Mouse (Mus musculus) limb, embryonic 13.5 days (tissue): ENCODE results near the gene Sirt1. TPM values are rescaled to one million over a fixed set of nuclear protein-coding genes. Genes with fewer than 3 reads are reported as not detected.
"Not testable (repeated sequence)": the region's sequence is repeated elsewhere in the genome, so short reads cannot be mapped to it uniquely, and the experiment has no call there.

Experiments
- ATAC-seq: fragments of 200-750 bp; cut with Nextera tagmentation; 2 replicates; pipeline ENCODE4 v1.8.0; 2017; ENCODE audit warnings: low read depth, moderate number of reproducible peaks, moderate TSS enrichment; ENCODE audit not compliant: low FRiP score
- H3K27ac ChIP-seq: fragments of 300-500 bp; sonication (generic); 2 replicates; pipeline ENCODE4 v1.5.1; 2015; ENCODE audit warnings: inconsistent platforms, mild to moderate bottlenecking, moderate library complexity
- H3K27me3 ChIP-seq: fragments of 300-500 bp; sonication (generic); 2 replicates; pipeline ENCODE4 v1.6.1; 2015; ENCODE audit warnings: mild to moderate bottlenecking, inconsistent platforms
- H3K36me3 ChIP-seq: fragments of 300-500 bp; sonication (generic); 2 replicates; pipeline ENCODE4 v1.6.1; 2015; ENCODE audit warnings: inconsistent platforms, mild to moderate bottlenecking, moderate library complexity
- H3K4me1 ChIP-seq: fragments of 300-500 bp; sonication (generic); 2 replicates; pipeline ENCODE4 v1.6.1; 2015; ENCODE audit warnings: inconsistent platforms
- H3K4me2 ChIP-seq: fragments of 300-500 bp; sonication (generic); replicated peaks from 2 replicates; pipeline ENCODE4 v1.6.1; 2015; ENCODE audit warnings: inconsistent platforms, mild to moderate bottlenecking, moderate library complexity
- H3K4me3 ChIP-seq: fragments of 300-500 bp; sonication (generic); 2 replicates; pipeline ENCODE4 v1.5.1; 2015; ENCODE audit warnings: moderate library complexity, mild to moderate bottlenecking, inconsistent platforms
- H3K9ac ChIP-seq: fragments of 300-500 bp; sonication (generic); 2 replicates; pipeline ENCODE4 v1.6.1; 2015; ENCODE audit warnings: mild to moderate bottlenecking, inconsistent platforms
- H3K9me3 ChIP-seq: fragments of 300-500 bp; sonication (generic); 2 replicates; pipeline ENCODE4 v1.6.1; 2016; ENCODE audit warnings: inconsistent platforms
- WGBS: fragments of 180-500 bp; shearing (Covaris S2); methylation state at CpG from one replicate; pipeline ENCODE4 v1.1.7; 2015; 5-methylcytosine and 5-hydroxymethylcytosine counted together
- polyA plus RNA-seq: library from polyadenylated mRNA; unstranded; fragments of >200 nt; fragmentation: Nextera tagmentation; extraction: Ambion mirVana; gene quantifications from 2 replicates; pipeline ENCODE4 v1.2.1, GENCODE M21; 2015

Gene Sirt1
- polyA plus RNA-seq, 1 experiment from 2014 or later, result 6.5 TPM

DNA sequence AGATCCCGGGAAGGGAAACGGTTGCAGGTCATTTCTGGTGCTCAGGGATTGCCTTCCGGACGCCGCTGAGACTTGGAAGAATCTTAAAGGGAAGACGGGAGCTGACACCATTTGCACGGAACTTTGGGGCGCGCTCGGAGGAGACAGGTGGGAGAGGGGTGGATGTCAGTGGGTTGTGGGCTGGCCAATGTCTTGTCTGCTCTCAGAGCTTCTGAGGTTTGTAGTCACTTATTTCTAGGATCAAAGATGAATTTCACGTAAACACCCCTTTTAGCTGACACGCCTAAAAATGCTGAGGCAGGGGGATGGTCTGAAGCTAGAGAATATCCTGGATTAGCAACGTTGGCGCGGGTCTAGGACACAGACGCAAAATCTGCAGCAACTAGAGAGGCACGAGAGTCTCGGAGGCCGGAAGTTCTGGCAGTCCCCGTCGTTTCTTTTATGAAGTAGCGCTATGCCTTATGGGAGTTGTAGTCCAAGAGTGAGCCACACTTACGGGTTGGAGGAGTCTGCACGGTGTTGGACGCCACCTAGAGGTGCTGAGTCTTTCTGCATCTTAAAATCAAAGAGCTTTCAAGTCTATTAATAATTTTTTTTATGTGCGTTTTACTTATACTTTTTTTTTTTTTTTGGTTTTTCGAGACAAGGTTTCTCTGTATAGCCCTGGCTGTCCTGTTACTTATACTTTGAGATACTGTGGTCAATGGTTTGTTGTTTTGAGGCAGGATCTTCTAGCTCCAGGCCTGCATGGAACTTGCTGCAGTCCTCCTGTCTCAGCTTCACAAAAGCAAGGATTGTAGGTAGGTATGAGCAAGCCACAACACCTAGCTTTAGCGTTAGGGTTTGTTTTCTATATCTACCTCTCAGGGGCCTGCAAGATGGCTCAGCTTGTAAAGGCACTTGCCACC lies 1.1 kb upstream of the Sirt1 start, which contains the start of gene Dnajc12:
Dnajc12 (plus strand) TSS at position 72 of the 908 bp plus-strand sequence.
- peak within 1 kb of the TSS; percentile 70 for H3K9ac ChIP-seq
- under 1% methylated on average over 28 of the region's 28 CpGs for WGBS
- H3K4me1 ChIP-seq, result peaks cover 6% of the 10 kb centered on the region
- H3K9me3 ChIP-seq, result no peaks in the 10 kb centered on the region
- ATAC-seq, result peak; percentile 94
- H3K27me3 ChIP-seq, result 0 out of 2 replicates have a peak, but pooled peaks cover 5% of the 10 kb centered on the region
- no peak within 1 kb of the TSS; the same call in 1 of the 2 replicates for H3K27ac ChIP-seq
- peak within 1 kb of the TSS; percentile 89 for H3K4me2 ChIP-seq
- H3K4me3 ChIP-seq, result peak within 1 kb of the TSS; percentile 59
- no peaks in the 10 kb centered on the region for H3K36me3 ChIP-seq

DNA sequence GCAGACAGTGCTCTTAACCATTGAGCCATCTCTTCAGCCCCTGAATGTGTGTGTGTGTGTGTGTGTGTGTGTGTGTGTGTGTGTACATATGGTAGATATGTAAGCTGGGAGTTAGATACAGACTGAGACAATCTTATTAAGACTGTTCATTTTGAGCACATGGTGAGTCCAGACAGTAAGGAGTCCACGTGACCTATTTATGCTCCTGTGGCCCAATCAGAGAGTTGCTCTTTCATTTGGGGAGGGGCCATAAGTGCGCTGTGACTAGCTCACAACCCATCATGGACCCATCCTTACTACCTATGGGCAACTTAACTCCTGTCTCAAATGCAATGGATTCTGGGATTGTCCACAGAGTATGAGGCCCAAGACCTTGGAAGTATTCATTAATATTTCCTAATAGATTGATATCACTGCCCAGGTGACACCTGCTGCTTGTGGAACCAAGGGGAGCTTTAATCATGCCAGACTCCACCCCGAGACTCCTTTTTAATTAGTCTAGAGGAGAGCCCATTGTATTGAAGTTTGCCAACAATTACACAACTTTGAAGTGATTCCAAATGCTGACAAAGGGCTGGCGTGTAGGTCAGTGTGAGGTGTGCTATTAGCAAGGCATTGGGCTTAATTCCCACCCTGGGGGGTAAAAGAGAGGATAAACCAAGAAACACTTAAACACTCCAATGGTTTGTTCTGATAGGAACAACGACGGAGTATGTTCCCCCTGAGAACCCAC lies 2.4 kb downstream of the Sirt1 start:
- no peak for ATAC-seq
- 69% methylated on average over 6 of the region's 6 CpGs for WGBS
- no peak overlapping the region for H3K4me2 ChIP-seq
- peaks cover 6% of the 10 kb centered on the region for H3K4me1 ChIP-seq
- no peaks in the 10 kb centered on the region for H3K9me3 ChIP-seq
- H3K9ac ChIP-seq, result no peak overlapping the region
- H3K4me3 ChIP-seq, result no peak overlapping the region
- H3K36me3 ChIP-seq, result no peaks in the 10 kb centered on the region
- no peak overlapping the region for H3K27ac ChIP-seq
- H3K27me3 ChIP-seq, result 0 out of 2 replicates have a peak, but pooled peaks cover 5% of the 10 kb centered on the region

DNA sequence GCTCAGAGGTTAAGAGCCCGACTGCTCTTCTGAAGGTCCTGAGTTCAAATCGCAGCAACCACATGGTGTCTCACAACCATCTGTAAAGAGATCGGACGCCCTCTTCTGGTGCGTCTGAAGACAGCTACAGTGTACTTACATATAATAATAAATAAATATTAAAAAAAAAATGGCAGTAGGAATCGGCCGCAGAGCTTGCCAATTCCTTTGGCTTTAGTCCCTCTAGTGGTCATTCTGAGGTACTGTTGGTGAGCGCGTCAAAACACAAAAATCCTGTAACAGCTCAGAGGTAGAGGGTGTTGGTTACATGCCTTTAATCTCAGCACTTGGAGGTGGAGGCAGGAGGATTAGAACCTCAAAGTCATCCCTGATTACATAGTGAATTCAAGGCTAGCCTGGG lies 4.0 kb downstream of the Sirt1 start:
- no peak overlapping the region for H3K9ac ChIP-seq
- H3K4me3 ChIP-seq, result no peak overlapping the region
- no peaks in the 10 kb centered on the region for H3K9me3 ChIP-seq
- 0 out of 2 replicates have a peak, but pooled peaks cover 5% of the 10 kb centered on the region for H3K27me3 ChIP-seq
- H3K4me2 ChIP-seq, result no peak overlapping the region
- no peak for ATAC-seq
- H3K27ac ChIP-seq, result no peak overlapping the region
- WGBS, result 17% methylated on average over 9 of the region's 9 CpGs
- H3K4me1 ChIP-seq, result peaks cover 6% of the 10 kb centered on the region
- H3K36me3 ChIP-seq, result no peaks in the 10 kb centered on the region

DNA sequence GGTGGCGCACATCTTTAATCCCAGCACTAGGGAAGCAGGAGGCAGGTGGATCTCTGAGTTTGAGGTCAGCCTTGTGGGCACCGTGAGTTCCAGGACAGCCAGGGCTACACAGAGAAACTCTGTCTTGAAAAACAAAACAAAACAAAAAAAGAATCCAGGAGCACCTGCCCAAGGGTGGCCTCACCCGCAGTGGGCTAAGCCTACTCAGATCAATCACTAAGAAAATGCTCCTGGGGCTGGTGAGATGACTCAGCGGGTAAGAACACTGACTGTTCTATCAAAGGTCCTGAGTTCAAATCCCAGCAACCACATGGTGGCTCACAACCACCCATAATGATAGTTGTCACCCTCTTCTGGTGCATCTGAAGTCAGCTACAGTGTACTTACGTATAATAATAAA lies 5.2 kb downstream of the Sirt1 start:
- no peaks in the 10 kb centered on the region for H3K36me3 ChIP-seq
- H3K9ac ChIP-seq, result no peak overlapping the region
- H3K27ac ChIP-seq, result no peak overlapping the region
- H3K9me3 ChIP-seq, result no peaks in the 10 kb centered on the region
- H3K27me3 ChIP-seq, result 0 out of 2 replicates have a peak, but pooled peaks cover 5% of the 10 kb centered on the region
- ATAC-seq, result no peak
- 82% methylated on average over 5 of the region's 5 CpGs for WGBS
- H3K4me1 ChIP-seq, result no peaks in the 10 kb centered on the region
- H3K4me2 ChIP-seq, result no peak overlapping the region
- H3K4me3 ChIP-seq, result no peak overlapping the region

DNA sequence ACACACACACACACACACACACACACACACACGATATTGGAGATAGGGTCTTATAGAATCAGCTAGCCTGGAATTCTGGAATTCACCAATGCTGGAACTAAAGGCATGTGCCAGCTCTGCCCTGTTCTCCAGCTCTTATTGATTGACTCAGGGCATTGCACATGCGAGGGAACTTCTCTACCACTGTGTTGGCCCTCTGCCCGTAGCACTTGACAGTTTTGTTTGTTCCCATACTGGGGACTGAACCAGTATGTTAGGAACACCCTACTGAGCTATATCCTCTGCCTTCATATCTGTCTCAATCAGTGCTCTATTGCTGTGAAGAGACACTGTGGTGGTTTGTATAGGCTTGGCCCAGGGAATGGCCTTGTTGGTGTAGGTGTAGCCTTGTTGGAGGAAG lies 13.5 kb downstream of the Sirt1 start:
- H3K4me1 ChIP-seq, result no peaks in the 10 kb centered on the region; the same call in 1 of the 2 replicates
- no peak overlapping the region for H3K27ac ChIP-seq
- H3K27me3 ChIP-seq, result no peaks in the 10 kb centered on the region
- no peak for ATAC-seq
- no peaks in the 10 kb centered on the region for H3K36me3 ChIP-seq
- H3K9me3 ChIP-seq, result no peaks in the 10 kb centered on the region; the same call in 1 of the 2 replicates
- H3K4me2 ChIP-seq, result no peak overlapping the region
- 89% methylated on average over 3 of the region's 3 CpGs for WGBS
- H3K4me3 ChIP-seq, result no peak overlapping the region
- H3K9ac ChIP-seq, result no peak overlapping the region

DNA sequence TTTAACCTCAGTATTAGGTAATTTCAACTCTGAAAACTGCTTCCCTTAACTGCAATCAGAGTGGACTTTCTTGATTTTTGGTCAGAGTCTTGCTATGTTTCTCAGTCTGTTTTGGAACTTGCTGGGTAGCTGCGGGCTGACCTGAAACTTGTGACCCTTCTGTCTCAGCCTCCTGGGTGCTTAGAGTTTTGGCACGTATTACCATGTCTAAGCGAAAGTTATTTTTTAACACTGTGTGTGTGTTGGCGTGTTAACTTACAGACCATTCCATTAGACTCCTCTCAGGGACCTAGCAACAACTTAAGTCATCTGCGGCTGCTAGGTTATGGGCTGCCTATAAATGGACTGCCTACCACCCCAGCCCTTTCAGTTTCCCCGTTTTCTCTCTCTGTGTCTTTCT lies 14.1 kb downstream of the Sirt1 start:
- Histone ChIP-seq H3K9ac (no peak overlapping the region), H3K9me3 (no peaks in the 10 kb centered on the region; the same call in 1 of the 2 replicates), H3K4me1 (no peaks in the 10 kb centered on the region; the same call in 1 of the 2 replicates), H3K27me3 (no peaks in the 10 kb centered on the region), H3K27ac (no peak overlapping the region), H3K36me3 (no peaks in the 10 kb centered on the region), H3K4me2 (no peak overlapping the region), H3K4me3 (no peak overlapping the region)
- ATAC-seq, result no peak
- WGBS, result 70% methylated on average over 6 of the region's 6 CpGs

DNA sequence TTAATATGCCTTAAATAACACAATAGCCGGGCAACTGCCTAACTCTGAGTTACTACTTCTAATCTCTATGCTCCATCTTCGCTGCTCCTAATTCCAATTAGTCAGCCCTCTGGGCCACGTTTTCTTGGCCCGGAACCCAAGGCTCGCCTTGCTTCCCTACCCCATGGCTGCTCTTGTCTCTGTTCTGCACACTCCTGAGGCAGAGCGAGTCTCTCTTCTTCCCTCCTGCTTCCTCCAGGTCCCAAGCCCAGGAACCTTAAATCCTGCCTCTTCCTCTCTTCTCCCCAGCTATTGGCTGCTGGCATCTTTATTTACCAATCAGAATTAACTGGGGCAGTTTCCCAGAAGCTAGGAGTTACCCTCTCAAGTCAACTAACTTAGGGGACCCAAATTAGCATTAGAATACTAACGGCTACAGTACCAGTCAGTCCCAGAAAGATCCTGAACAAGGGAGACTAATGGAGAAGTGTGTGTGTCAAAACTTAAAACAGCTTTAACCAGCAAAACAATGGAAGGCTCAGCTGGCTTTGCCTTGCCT lies 15.5 kb downstream of the Sirt1 start:
- no peaks in the 10 kb centered on the region for H3K36me3 ChIP-seq
- no peaks in the 10 kb centered on the region for H3K27me3 ChIP-seq
- H3K9ac ChIP-seq, result no peak overlapping the region
- no peak overlapping the region for H3K4me3 ChIP-seq
- peak overlapping the region; percentile 19 for H3K4me2 ChIP-seq
- ATAC-seq, result no peak
- H3K9me3 ChIP-seq, result no peaks in the 10 kb centered on the region; the same call in 1 of the 2 replicates
- H3K4me1 ChIP-seq, result no peaks in the 10 kb centered on the region; the same call in 1 of the 2 replicates
- WGBS, result 60% methylated on average over 7 of the region's 7 CpGs
- H3K27ac ChIP-seq, result no peak overlapping the region

DNA sequence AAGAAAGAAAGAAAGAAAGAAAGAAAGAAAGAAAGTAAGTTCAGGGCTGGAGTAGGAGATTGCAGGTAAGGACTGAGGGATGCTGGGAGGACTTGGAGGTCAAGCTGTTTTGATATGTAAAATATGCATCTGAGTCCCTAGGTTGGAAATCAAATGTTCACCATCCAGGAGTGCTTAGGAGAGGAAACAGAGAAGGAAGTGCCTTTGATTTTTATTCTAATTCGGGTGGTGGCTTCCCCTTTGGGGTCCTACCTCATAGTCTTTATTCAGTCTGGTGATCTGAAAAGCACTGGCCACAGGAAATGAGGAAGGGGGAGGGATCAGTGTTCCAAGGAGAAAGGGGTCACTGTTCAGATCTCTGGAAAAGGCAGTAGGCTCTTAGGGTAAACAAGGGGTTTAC lies 21.0 kb downstream of the Sirt1 start:
- no peaks in the 10 kb centered on the region for H3K27me3 ChIP-seq
- H3K27ac ChIP-seq, result no peak overlapping the region
- no peak overlapping the region for H3K4me3 ChIP-seq
- H3K4me1 ChIP-seq, result no peaks in the 10 kb centered on the region
- WGBS, result 78% methylated on average over 1 of the region's 1 CpGs
- H3K36me3 ChIP-seq, result no peaks in the 10 kb centered on the region
- H3K9me3 ChIP-seq, result no peaks in the 10 kb centered on the region; the same call in 1 of the 2 replicates
- H3K9ac ChIP-seq, result no peak overlapping the region
- H3K4me2 ChIP-seq, result no peak overlapping the region
- ATAC-seq, result no peak

DNA sequence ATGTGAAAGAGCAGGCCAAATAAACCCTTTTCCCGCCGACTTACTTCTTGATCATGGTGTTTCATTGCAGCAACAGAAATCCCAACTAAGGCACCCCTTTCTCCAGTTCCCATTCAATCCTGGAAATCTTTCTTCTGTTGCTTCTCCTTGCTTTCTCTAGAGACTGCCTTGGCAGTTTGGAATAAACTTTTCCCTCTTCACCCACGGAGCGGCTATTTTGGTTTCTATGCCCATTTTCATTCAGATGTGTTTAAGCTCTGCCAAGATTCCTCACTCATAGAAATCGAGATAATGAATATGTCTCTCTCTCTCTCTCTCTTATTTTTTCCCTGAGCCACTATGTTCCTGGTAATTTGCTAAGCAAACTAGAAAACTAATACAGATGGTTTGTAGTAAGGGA lies 29.4 kb downstream of the Sirt1 start:
- Histone ChIP-seq H3K4me2 (no peak overlapping the region), H3K9me3 (no peaks in the 10 kb centered on the region; the same call in 1 of the 2 replicates), H3K9ac (no peak overlapping the region), H3K4me3 (no peak overlapping the region), H3K4me1 (no peaks in the 10 kb centered on the region), H3K27ac (no peak overlapping the region), H3K27me3 (no peaks in the 10 kb centered on the region), H3K36me3 (no peaks in the 10 kb centered on the region)
- 84% methylated on average over 5 of the region's 5 CpGs for WGBS
- no peak for ATAC-seq

DNA sequence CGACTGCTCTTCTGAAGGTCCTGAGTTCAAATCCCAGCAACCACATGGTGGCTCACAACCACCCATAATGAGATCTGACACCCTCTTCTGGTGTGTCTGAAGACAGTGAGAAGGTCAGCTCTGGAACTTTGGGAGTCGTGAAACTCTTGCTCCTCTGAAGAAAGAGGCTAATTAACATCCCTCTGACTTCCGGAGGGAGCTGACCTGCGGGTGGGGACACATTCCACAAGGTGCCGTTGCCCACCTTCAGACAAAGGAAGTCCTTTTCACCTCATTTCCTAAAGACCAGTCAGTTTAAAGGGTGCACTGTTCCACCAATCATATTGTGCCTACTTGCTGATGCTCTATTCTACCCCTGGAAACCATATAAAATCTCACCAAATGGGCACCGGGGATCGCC lies 30.4 kb downstream of the Sirt1 start:
- not testable (repeated sequence) for H3K36me3 ChIP-seq, H3K4me2 ChIP-seq, H3K27ac ChIP-seq, H3K4me1 ChIP-seq, H3K27me3 ChIP-seq, ATAC-seq, H3K9me3 ChIP-seq, H3K9ac ChIP-seq, H3K4me3 ChIP-seq
- WGBS, result 86% methylated on average over 7 of the region's 7 CpGs

DNA sequence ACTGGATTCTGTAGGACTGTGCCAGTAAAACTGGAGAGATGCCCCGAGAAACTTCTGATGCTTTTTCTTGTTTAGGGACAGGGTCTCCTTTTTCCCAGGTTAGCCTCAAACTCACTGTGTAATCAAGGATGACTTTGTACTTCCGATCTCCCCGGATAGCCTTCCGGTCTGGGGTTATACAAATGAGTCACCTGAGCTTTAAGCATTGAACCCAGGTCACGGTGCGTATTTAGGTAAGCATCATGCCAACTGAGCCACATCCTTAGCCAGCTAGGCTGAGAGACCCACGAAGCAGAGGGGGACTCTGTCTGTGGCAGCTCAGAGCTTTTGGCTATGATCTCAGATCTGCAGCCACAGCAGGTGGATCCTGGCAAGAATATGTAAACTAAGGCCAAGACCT lies 30.8 kb downstream of the Sirt1 start:
- no peaks in the 10 kb centered on the region for H3K27me3 ChIP-seq
- no peak overlapping the region for H3K9ac ChIP-seq
- H3K9me3 ChIP-seq, result no peaks in the 10 kb centered on the region; the same call in 1 of the 2 replicates
- H3K4me2 ChIP-seq, result no peak overlapping the region
- H3K4me3 ChIP-seq, result no peak overlapping the region
- no peak for ATAC-seq
- H3K4me1 ChIP-seq, result no peaks in the 10 kb centered on the region
- H3K27ac ChIP-seq, result no peak overlapping the region
- H3K36me3 ChIP-seq, result no peaks in the 10 kb centered on the region
- WGBS, result 83% methylated on average over 7 of the region's 7 CpGs

DNA sequence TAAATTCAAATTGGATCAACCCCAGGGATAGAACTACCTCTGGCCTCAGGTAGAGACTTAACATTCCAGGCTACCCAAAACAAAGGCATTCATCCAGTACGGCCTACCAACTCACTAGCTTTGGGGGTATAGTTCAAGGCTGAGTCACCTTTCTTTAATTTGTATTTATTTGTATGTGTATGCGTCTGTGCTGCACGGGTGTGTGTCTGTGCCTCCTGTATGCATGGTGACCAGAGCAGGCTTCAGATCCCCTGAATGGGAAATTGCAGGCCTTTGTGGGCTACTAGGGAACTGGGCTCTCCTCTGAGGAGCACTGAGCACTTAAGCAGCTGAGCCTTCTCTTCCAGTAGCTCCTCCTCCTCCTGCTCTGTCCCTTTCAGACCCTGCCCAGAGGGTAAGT lies 33.2 kb downstream of the Sirt1 start:
- Histone ChIP-seq H3K4me2 (no peak overlapping the region), H3K9ac (no peak overlapping the region), H3K4me3 (no peak overlapping the region), H3K9me3 (no peaks in the 10 kb centered on the region), H3K36me3 (no peaks in the 10 kb centered on the region), H3K27ac (no peak overlapping the region), H3K27me3 (no peaks in the 10 kb centered on the region), H3K4me1 (no peaks in the 10 kb centered on the region)
- no peak for ATAC-seq
- 62% methylated on average over 3 of the region's 3 CpGs for WGBS
